Mouse (Mus musculus) B cell, adult 2 months (primary cell): ENCODE results near the gene Lpcat2b.

Source experiments
- DNase-seq, 2 experiments: peaks; one replicate each; pipeline ENCODE4 v3.0.0; 2022

Lpcat2b gene

DNA sequence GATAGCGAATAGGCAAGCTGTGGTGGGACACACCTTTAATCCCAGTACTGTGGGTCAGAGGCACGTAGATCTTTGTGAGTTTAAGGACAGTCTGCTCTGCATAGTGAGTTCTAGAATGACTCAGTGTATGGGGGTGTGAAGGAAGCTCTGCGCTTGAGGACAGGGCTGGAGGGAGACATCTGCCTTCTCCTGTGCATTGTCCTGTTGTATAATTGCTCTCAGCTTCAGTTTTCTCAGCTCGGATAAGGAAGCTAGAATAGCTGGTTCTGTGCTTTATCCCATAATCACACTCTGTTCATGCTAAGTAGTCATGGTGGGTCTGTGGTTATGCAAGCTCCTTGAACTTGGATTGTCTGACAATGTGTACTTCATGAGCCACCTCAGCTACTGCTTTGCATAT, 17.4 kb downstream of the Lpcat2b start:
- no peak for DNase-seq

DNA sequence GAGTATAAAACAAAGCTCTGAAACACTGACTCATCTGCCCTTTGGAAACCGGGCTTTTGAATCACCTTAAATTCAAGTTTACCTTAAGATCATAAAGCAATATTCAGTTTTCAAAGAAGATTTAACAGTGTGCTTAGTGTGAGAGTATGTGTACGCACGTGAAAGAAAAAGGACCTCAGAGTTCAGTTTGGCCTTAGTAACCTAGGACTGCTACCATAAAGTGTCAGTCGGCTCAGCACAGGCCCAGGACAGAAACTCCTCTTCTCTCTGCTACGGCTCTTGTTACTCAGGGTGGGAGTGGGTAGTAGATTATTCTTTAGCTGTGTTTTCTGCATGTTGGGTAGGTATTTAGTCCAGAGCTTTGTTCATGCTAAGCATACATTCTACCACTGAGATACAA, 18.3 kb downstream of the Lpcat2b start:
- no peak for DNase-seq

DNA sequence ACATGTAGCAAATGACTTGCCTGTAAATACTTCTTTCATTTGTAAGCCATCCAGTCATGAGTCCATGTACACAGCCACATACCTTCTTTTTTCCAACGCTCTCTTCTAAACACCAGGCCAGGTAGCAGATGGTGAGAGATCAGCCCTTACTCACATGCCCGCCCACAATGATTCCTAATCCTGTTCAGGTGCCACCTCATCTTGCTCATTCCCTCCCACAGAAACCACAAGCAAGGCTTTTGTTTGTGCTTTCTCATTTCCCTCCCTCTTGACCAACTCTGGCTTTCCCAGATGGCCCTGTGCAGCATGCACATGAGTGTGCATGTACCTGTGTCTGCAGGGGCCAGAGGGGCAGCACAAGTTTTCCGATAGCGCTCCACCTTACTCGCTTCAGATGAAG, 18.9 kb downstream of the Lpcat2b start:
- DNase-seq, result no peak

DNA sequence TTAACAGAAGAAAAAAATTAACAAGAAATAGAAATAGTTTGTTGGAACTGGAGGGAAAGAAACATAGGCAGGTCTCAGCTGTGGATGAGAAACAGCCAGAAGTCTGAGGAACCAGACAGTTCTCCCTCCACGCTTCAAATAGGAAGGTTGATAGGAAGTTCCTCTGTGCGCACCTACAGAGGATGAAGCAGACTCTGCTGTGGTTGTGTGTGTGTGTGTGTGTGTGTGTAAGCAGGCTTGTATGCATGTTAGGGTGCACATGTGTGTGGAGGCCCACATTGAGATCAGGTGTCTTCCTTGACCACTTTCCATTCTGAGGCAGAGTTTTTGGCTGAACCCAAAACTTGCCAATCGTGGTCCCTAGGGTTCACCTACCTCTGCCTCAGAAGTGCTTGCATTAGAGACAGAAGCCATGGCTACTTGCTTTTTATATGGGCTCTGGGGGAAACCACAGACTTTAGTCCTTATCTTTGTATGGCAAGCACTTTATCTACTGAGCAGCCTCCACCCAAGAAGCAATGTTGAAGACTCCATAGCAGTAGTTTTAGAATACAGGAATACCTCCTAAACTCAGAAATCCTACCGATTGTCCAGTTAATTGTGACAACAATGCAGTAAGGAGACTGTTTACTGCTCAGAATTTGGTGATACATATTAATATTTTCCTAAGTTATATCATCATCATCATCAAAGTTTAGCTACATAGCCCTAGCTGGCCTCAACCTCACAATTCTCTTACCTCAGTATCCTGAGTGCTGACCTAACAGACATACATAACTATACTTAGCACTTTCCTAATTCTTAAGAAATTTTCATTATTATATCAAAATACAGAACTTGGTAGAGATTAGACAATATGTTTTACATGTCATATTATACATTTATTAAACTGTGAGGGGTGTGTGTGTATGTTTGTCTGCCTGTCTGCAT, 31.1 kb downstream of the Lpcat2b start:
- DNase-seq, result no peak

DNA sequence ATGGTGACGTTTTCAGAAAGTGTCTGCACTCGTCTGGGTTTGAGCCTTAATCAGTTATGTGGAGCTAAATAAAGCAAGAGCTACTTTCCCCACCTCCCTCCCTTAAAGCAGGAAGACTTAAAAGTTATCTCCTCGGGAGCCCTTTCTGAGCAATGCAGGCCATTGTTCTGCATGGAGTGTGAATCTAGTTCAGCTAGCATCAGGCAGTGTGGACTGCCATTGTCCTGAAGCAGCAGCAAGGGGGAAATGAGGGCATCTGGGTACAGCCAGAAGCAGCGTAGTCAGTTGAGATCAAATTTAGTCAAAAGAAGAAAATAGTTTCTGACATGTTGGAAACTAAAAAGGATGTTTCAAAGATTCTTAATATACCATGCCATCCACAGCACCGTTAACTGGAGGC, 35.2 kb downstream of the Lpcat2b start:
- DNase-seq, result no peak

DNA sequence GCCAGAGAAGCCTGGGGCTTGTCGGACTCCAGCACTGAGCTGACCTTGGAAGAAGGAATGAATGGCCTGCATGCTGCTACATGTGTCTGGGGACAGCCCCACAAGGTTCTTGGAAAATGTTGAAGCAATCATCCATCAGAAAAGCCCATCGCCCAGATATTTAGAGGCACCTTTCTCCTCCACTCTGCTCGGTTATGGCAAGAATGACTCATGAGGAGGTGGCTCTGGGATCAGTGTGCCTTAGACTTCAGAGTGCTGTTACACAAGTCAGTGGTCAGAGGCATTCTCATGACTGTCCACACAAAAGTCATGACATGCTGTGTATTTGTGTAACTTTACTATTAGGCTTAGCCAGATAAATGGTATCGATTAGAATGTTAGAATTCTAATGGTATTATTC, 35.7 kb downstream of the Lpcat2b start:
- DNase-seq, result no peak

DNA sequence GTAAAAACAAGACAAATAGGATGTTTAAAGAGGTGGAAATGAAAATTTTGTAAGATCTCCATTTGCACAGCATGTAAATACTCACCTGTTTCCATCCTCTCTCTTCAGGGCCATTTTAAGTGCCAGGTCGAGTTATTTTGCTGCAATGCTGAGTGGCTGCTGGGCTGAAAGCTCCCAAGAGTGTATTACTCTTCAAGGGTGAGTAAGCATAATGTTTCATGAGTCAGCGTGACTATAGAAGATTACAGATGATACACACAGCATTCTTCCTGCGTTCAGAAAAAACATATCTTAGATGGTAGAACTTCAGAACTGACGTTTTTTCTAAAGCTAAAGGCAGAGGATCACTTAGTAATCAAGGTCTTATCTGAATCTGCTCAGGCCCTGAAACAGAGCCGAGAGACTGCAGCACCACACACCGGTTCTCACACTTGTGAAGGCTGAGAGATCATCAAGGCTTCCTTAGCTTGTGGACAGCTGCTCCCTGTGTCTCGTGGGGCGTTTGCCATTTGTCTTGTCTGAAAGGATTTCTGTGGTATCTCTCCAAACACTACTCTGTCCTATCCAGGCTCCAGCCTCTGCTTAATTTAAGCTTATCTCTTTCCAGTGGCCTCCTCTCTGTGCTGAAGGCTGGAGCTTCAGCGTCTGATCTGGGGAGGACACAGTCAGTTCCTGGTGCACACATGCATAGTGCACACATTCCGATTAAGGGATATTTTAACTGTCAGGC, 39.4 kb downstream of the Lpcat2b start:
- no peak for DNase-seq

DNA sequence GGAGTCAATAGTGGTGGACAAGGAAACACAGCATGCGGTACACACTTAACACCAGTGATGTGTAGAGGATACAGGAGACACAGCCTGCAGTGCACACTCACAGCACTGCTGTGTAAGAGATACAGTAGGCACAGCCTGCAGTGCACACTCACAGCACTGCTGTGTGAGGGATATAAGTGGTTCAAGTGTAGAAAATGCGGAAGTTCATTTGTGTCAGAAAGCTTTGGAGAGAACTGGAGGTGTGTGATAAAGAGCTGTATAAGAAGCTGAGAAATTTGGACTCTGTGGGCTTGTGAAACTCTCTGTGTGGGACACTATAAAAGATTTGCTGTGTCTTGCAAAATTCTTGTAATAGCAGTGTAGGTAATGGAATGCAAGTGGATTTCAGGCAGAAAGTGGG, 48.8 kb downstream of the Lpcat2b start:
- no peak for DNase-seq
